Mouse (Mus musculus): Measurements from ENCODE around the gene Hlcs. TPM values are rescaled to one million over a fixed set of nuclear protein-coding genes. Genes with fewer than 3 reads are reported as not detected.

Hlcs gene
- total RNA-seq, 4 experiments from 2014 or later: 6.1 to 10.7 (median 8.9) TPM

- no peak for DNase-seq (ENCODE audit: low spot score)
Observed at GRCm38 (mm10) chr16:94208826-94209225, 104.5 kb downstream of the Hlcs start.

- DNase-seq (ENCODE audit: low spot score): no peak
Observed at GRCm38 (mm10) chr16:94208152-94208551, 105.2 kb downstream of the Hlcs start.

DNA sequence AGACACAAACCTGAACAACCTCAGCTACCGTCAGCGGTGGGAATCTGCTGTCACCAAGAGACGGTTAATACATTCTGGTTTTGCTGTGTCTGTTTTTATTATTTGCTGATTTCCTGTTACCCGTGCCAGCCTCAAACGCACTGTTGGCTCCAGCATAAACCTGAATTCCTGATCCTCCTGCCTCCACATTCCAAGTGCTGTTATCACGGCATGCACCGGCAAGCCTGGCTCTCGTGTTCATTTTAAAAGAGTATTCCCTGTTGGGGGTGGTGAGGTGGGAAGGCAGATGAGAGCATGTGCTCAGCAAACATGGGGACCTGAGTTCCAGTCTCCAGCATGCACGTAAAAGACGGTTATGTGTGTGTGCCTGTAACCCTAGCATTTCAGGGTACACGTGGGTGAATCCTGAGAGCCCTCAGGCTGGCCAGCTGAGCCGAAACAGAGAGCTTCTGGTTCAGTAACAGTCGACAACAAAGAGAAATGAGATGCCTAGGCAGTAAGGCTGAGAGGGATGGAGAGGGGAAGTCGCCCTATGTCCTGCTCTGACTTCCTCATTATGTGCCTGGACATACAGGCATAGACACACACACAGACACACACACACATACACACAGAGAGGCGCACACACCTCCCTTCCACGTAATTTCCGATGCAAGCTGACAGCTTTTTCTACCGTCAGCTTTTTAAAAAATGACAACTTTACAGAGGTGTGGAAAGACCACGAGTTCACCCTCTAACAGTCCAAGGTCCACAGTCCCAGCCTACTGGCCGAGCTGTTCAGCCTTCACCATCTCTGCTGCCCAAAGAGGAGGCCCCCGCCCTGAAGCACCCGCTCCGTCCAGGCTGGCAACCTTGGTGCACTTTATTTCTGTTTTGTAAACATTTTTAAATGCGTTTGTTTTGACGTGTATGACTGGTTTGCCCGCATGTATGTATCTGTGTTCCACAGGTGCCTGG is 107.6 kb downstream of the Hlcs start:
- DNase-seq (ENCODE audit: low spot score): no peak

GRCm38 (mm10) chr16:94201387-94201786 is 112.0 kb downstream of the Hlcs start:
- DNase-seq (ENCODE audit: low spot score): no peak

DNA sequence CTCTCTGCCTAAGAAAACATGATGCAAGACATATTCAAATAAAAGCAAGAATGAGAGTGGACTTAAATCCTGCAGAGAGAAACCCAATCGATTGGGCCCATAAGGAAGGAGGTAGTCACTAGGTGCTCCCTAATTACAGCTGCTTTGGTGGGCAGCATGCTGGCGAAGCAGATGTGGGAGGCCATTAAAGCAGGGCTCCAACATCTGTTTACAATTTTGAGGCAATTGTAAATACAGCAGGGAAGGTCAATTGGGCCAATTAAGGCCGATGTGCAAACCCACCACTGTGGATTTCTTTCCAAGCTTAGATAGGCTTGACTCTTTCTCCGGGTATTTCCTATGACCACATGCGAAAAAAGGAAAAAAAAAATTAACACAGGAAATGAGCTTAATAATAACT is 117.5 kb downstream of the Hlcs start:
- DNase-seq (ENCODE audit: low spot score): no peak

- no peak for DNase-seq (ENCODE audit: low spot score)
Observed at GRCm38 (mm10) chr16:94191379-94192315, 121.7 kb downstream of the Hlcs start.

- no peak for DNase-seq (ENCODE audit: low spot score)
Observed at GRCm38 (mm10) chr16:94190256-94190655, 123.1 kb downstream of the Hlcs start.

DNA sequence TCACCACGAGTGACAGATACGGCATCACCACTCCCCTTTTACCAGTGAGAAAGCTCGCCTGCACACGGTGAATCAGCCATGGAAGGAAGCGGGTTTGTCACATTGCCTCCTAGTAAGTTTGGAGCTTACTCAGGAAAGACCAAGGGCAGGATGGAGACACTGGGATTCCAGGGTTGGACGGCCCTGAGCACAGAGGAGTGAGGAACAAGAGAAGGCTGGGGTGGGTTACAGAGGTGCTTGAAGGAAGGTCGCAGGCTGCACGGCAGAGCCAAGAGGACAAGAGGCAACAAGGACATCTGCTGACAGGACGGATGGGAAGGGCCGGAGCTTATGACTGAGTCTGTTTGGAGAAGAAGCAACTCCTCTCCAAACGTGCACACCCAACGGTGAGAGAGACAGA is 126.8 kb downstream of the Hlcs start:
- no peak for DNase-seq (ENCODE audit: low spot score)

- no peak for DNase-seq (ENCODE audit: low spot score)
Observed at GRCm38 (mm10) chr16:94185430-94185829, 127.9 kb downstream of the Hlcs start.

DNA sequence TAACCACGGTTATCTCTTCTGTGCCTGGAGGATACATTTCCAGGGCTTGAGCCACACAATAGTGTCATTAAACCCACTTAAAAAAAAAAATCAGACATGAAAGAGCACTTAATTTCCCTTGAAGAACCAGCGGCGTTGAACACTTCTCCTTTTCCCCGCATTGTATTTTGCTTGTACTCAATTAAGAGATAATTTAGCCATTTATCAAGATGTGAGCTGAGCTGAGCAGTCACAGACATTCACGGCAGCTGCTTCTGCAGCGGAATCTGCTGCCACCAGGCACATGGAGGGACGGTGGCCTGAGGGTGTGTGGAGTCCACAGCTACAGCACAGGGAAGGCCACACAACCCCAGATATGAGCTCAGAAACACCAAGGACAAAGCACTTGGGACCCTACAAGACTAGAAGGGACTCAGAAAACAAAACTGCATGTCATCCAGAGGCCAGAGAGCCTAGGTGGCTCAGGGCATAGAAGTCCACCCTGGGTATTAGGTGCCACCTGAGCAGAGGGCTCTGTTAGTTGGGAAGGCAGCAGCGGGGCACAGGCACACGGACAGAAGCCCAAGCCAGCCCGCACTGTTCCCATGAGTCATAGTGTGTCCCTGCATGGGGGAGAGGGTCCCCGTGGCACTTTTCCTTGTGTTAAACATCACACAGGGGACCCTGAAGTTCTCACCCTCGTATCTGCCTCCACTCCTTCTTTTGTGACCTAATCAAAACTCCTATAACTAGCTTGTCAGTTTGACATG is 133.1 kb downstream of the Hlcs start:
- DNase-seq (ENCODE audit: low spot score): no peak

DNA sequence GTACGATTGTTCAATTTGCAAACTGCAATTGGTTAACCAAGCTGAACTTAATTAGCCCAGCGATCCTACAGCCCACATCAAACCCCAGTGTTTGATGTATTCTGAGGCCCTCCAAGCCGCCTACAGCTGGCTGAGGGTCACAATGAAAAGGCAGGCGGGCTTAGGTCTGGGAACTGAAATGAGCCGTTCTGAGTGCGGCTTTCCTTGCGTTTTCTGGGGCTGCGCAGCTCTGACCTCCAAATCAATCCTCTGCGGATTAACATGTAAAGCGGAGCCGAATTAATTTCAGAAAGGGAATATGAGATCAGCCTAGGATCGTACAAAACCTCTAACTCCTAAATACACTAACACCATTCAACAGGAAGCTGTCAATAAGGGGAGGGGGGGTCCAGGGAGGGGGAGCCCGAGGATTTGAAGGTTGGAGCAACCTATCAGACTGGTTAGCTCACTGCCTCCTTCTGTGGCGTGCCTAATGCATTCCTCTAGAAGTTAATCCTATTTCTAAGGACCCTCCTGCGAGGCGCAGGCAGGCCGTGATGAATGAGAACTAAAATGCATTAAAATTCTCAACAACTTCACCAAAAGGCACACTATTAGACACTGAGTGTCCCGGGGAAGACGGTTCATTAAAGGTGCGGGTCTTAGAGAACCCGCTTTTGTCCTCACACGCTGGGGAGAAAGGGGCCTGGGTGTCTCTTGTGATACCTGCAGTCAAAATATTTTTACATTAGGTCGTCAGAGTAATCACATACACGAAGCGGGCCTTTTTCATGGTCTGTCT is 133.8 kb downstream of the Hlcs start:
- no peak for DNase-seq (ENCODE audit: low spot score)

DNA sequence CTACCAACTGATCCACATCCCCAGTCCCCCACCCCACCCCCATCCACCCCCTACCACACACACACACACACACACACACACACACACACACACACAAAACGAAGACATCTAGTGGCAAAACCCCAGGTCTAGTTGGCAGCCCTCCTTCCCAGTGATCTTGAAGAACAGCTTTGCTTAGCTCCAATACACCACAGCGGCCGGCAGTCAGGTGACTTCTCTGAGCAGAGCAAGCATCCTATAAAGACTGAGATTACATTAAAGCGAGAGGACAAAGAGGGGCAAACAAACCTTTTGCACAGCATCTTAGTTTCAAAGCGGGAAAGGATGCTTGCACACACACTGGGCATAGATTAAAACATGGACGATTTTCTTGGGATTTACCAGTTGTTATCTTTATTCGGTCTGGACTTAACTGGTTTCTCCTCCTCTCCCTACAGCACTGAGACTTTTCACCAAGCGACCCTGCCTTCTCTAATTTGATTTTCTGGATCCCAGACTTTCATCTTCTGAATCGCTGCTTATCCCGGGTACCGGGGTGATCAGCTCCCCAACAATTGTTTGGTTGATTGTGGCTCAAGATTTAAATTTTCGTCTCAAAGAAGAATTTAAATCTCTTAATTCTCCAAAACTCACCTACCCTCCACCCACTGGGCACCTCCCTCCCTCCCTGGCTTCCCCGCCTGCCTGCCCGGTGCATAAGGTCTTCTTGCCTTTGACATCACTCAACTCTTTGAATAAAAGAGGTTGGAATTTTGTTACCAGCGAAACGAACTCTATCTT is 134.7 kb downstream of the Hlcs start:
- DNase-seq (ENCODE audit: low spot score): no peak

DNA sequence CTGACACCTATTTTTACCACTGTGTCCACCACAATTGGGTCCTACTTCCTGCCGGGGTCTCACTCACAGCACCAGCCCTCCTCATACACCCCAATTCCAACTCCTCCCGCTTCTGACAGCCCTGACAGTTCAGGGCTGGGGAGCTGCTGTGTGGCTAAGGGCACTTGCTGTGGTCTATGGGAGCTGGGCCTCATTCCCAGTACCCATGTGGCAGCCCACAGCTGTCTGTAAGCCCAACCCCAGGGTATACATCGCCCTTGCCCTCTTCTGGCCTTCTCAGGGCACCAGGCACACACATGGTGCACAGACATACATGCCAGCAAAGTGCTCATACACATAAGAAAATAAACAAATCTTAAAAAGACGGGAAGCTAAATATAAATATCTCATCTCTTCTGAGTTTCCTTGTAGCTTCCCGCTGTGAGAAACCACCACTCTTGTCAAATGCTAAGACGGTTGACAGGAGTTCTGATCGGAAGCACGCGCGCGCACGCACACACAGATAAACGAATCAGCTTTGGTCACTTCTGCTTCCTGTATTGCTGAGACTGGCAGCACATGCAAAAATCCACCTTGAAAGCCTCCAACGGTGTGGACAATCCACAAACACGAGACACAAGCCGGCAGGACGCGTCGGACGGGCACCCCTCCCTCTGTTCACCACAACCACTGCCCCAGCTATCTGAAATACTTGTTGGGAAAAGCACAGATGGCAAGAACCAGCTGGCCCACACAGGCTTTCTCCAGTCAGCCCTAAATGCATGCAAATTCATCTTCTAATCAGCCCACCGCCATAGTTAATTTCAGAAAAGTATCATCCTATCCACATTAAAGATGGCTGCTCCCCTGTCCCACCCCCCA is 136.1 kb downstream of the Hlcs start:
- no peak for DNase-seq (ENCODE audit: low spot score)

- DNase-seq (ENCODE audit: low spot score): no peak
Observed at GRCm38 (mm10) chr16:94175366-94175986, 137.9 kb downstream of the Hlcs start.

DNA sequence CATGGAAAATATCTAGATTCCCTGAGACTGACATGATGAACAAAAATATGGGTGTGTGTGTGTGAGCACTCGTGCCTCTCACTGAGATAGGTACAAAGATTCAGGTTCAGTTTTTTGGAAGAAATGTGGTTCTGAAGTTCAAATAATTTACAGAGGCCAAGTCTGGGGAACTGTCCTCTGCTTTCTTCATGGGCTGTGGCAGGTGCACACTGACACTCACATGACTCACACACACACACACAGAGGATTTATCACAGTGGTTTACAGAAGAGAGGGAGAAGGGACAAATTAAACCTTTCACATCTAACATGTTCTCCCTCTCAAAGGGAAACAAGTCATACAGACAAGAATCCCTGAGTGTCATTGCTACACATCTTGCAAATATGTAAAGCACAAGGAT is 140.0 kb downstream of the Hlcs start:
- no peak for DNase-seq (ENCODE audit: low spot score)

- DNase-seq (ENCODE audit: low spot score): no peak
Observed at GRCm38 (mm10) chr16:94170218-94170617, 143.2 kb downstream of the Hlcs start.

DNA sequence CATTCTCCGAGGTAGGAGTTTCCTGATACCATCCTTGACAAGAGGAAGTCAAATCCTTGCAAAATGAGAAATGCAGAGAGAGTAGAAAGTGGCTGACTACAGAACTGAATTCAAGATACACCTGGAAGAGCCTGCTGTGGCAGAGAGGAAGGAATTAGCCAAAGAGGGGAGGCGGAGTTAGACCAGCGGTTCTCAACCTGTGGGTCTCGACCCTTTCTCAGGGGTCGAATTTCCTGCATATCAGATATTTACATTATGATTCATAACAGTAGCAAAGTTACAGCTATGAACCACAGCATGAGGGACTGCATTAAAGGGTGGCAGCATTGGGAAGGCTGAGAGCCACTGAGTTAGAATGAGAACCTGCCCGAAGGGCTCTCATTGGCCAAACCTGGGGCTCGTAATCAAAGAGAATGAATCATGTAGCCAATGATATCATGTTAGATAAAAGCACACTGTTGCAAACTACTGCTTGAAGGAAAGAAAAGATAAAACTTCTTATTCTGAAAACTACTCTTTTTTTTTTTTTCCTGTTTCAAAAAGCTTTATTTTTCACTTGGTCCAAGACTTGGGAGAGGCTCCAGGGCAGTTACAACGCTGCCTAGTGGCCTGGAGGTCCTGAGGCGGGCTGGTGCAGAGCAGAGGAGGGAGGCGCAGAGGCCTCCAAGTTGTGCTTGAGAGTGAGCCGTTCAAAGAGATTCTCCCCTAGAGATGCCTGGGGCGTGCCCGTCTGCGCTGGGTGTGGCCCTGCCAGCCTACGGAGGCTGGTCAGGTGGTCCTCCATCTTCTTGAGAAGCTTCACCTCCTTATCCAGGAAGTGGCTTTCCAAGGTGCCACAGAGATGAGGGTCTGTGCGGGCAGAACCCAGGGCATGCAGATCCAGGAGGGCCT is 144.5 kb downstream of the Hlcs start:
- no peak for DNase-seq (ENCODE audit: low spot score)

DNA sequence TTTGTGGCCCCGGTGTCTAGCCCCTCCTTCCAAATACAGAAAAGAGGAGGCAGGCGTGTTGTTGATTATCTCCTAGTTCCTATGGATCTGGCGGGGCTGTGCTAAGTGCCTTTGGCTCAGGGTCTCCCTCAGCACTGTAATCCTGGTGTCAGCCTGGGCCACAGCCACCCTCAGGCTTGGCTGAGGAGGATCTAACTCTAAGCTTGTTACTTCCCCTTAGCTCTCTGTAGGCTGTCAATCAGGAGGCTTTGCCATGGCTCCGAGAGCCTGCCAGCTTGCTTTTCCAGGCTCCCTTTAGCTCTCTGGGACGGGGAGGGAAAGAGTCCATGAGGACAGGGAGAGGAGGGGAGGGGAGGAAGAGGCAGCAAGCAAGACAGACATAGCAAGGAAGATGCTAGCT is 148.4 kb downstream of the Hlcs start:
- no peak for DNase-seq (ENCODE audit: low spot score)
